In genomic region chr10:128912791-128913190, GRCm38 (mm10) we compare ENCODE assay signal across 12 mouse cellular contexts. TPM values are rescaled to one million over a fixed set of nuclear protein-coding genes. Genes with fewer than 3 reads are reported as not detected.
A peak's percentile ranks its signal among the peaks of the same experiment; 100 is the strongest.
DNase-seq lines count a peak whose midpoint lies in the region; ATAC-seq lines count a peak whose summit lies in the region.
"Had no signal": no experiment of that assay in that cellular context is flagged by ENCODE, and none has a peak within 500 bp of the region (broad histone marks: within the 10 kb centered on the region; RNA-seq: fewer than 3 reads in every experiment).

No protein-coding gene starts in this region.

- H3K36me3 ChIP-seq in lung, embryonic 15.5 days: peaks cover 48% of the 10 kb centered on the region
- peaks cover 58% of the 10 kb centered on the region for H3K36me3 ChIP-seq in embryonic facial prominence, embryonic 14.5 days (ENCODE audit: control insufficient read depth, insufficient read depth, low read length)
- peaks cover 6% of the 10 kb centered on the region; the same call in 1 of the 2 replicates for H3K36me3 ChIP-seq in neural tube, embryonic 15.5 days
- H3K36me3 ChIP-seq: midbrain, embryonic 15.5 days had no signal

- ATAC-seq in lung, embryonic 15.5 days (ENCODE audit: borderline replicate concordance, extremely low read depth, low FRiP score, low TSS enrichment): no peak
- ATAC-seq in embryonic facial prominence, embryonic 14.5 days (ENCODE audit: low read depth): no peak
- no peak for ATAC-seq in neural tube, embryonic 15.5 days (ENCODE audit: low FRiP score)

- no peaks in the 10 kb centered on the region for H3K9me3 ChIP-seq in lung, embryonic 15.5 days
- no peaks in the 10 kb centered on the region for H3K9me3 ChIP-seq in embryonic facial prominence, embryonic 14.5 days (ENCODE audit: control insufficient read depth, low read length)
- no peaks in the 10 kb centered on the region for H3K9me3 ChIP-seq in neural tube, embryonic 15.5 days (replicated peaks)
- H3K9me3 ChIP-seq: G1E; midbrain, embryonic 15.5 days; neural tube, embryonic 12.5 days had no signal

- no peak overlapping the region for H3K4me3 ChIP-seq in lung, embryonic 15.5 days
- no peak overlapping the region for H3K4me3 ChIP-seq in embryonic facial prominence, embryonic 14.5 days (ENCODE audit: low read depth, low read length)
- no peak overlapping the region for H3K4me3 ChIP-seq in neural tube, embryonic 15.5 days (replicated peaks)
- H3K4me3 ChIP-seq: layer of hippocampus, adult 2 months; midbrain, embryonic 15.5 days; neural tube, embryonic 12.5 days had no signal

- 74% methylated on average over 4 of the region's 4 CpGs for WGBS in lung, embryonic 15.5 days
- 89% methylated on average over 4 of the region's 4 CpGs for WGBS in embryonic facial prominence, embryonic 14.5 days
- 83% methylated on average over 4 of the region's 4 CpGs for WGBS in neural tube, embryonic 15.5 days

- peaks cover 31% of the 10 kb centered on the region for H3K4me1 ChIP-seq in lung, embryonic 15.5 days
- H3K4me1 ChIP-seq in embryonic facial prominence, embryonic 14.5 days (ENCODE audit: control insufficient read depth, insufficient read depth, low read length): peaks cover 10% of the 10 kb centered on the region
- peaks cover 28% of the 10 kb centered on the region for H3K4me1 ChIP-seq in neural tube, embryonic 15.5 days

- H3K9ac ChIP-seq in lung, embryonic 15.5 days: no peak overlapping the region
- 0 out of 2 replicates have a peak overlapping the region, but pooled peaks have one; percentile 3 for H3K9ac ChIP-seq in embryonic facial prominence, embryonic 14.5 days (ENCODE audit: low read depth, low read length)
- H3K9ac ChIP-seq in neural tube, embryonic 15.5 days (replicated peaks): no peak overlapping the region
- H3K9ac ChIP-seq: liver, embryonic 14.5 days; midbrain, embryonic 15.5 days; neural tube, embryonic 12.5 days had no signal

- H3K27ac ChIP-seq in lung, embryonic 15.5 days: 0 out of 2 replicates have a peak overlapping the region, but pooled peaks have one; percentile 30
- H3K27ac ChIP-seq in embryonic facial prominence, embryonic 14.5 days (replicated peaks; ENCODE audit: low read depth, low read length): peak overlapping the region; percentile 16
- peak overlapping the region; percentile 45; the same call in 1 of the 2 replicates for H3K27ac ChIP-seq in neural tube, embryonic 15.5 days (replicated peaks)
- H3K27ac ChIP-seq: layer of hippocampus, adult 2 months; liver, embryonic 14.5 days; midbrain, embryonic 15.5 days; neural tube, embryonic 12.5 days had no signal

- DNase-seq in heart, adult 11 months: peak; percentile 83
- DNase-seq in heart, adult 9 months (ENCODE audit: low spot score in 2 of 2): no peak
- DNase-seq in lung, postnatal 36 days: no peak
- no peak for DNase-seq in embryonic facial prominence, embryonic 14.5 days (ENCODE audit: low spot score)
- DNase-seq in cerebellum, postnatal 14 days: no peak

- H3K27me3 ChIP-seq in lung, embryonic 15.5 days: no peaks in the 10 kb centered on the region
- no peaks in the 10 kb centered on the region for H3K27me3 ChIP-seq in embryonic facial prominence, embryonic 14.5 days (replicated peaks; ENCODE audit: control insufficient read depth, insufficient read depth, low read length)
- no peaks in the 10 kb centered on the region for H3K27me3 ChIP-seq in neural tube, embryonic 15.5 days (replicated peaks)
- H3K27me3 ChIP-seq: midbrain, embryonic 15.5 days; neural tube, embryonic 12.5 days had no signal

- H3K4me2 ChIP-seq in lung, embryonic 15.5 days: no peak overlapping the region
- H3K4me2 ChIP-seq in embryonic facial prominence, embryonic 14.5 days (ENCODE audit: low read depth, low read length): peak overlapping the region; percentile 16
- no peak overlapping the region; the same call in 1 of the 2 replicates for H3K4me2 ChIP-seq in neural tube, embryonic 15.5 days
- H3K4me2 ChIP-seq: midbrain, embryonic 15.5 days; neural tube, embryonic 12.5 days had no signal

RNA-seq across cellular contexts. Expression of gene Rdh5, which starts 9.9 kb away (rescaled TPM):
- 12.5 and 17.3 TPM in 2 replicates for polyA plus RNA-seq in lung, embryonic 15.5 days (2015; fragmentation: Nextera tagmentation; extraction: Ambion mirVana)
- polyA plus RNA-seq in embryonic facial prominence, embryonic 14.5 days (2014; fragmentation: Nextera tagmentation; extraction: Ambion mirVana): 15.5 and 16.0 TPM in 2 replicates
- polyA plus RNA-seq in neural tube, embryonic 15.5 days (2015; fragmentation: Nextera tagmentation; extraction: Ambion mirVana): 15.7 and 19.8 TPM in 2 replicates

RNA-seq across cellular contexts. Expression of gene Bloc1s1, which starts 11.0 kb away (rescaled TPM):
- polyA plus RNA-seq in lung, embryonic 15.5 days (2015; fragmentation: Nextera tagmentation; extraction: Ambion mirVana): 186 and 195 TPM in 2 replicates
- polyA plus RNA-seq in embryonic facial prominence, embryonic 14.5 days (2014; fragmentation: Nextera tagmentation; extraction: Ambion mirVana): 242 and 248 TPM in 2 replicates
- 248 and 265 TPM in 2 replicates for polyA plus RNA-seq in neural tube, embryonic 15.5 days (2015; fragmentation: Nextera tagmentation; extraction: Ambion mirVana)

RNA-seq across cellular contexts. Expression of gene Cd63, which starts 12.0 kb away (rescaled TPM):
- polyA plus RNA-seq in lung, embryonic 15.5 days (2015; fragmentation: Nextera tagmentation; extraction: Ambion mirVana): 552 and 585 TPM in 2 replicates
- polyA plus RNA-seq in embryonic facial prominence, embryonic 14.5 days (2014; fragmentation: Nextera tagmentation; extraction: Ambion mirVana): 916 and 959 TPM in 2 replicates
- polyA plus RNA-seq in neural tube, embryonic 15.5 days (2015; fragmentation: Nextera tagmentation; extraction: Ambion mirVana): 254 and 295 TPM in 2 replicates

RNA-seq across cellular contexts. Expression of gene Itga7, which starts 20.8 kb away (rescaled TPM):
- polyA plus RNA-seq in lung, embryonic 15.5 days (2015; fragmentation: Nextera tagmentation; extraction: Ambion mirVana): 5.0 TPM in 2 replicates
- polyA plus RNA-seq in embryonic facial prominence, embryonic 14.5 days (2014; fragmentation: Nextera tagmentation; extraction: Ambion mirVana): 23.5 and 30.2 TPM in 2 replicates
- 7.2 and 8.8 TPM in 2 replicates for polyA plus RNA-seq in neural tube, embryonic 15.5 days (2015; fragmentation: Nextera tagmentation; extraction: Ambion mirVana)

RNA-seq across cellular contexts. Expression of gene Gdf11, which starts 21.3 kb away (rescaled TPM):
- 3.7 and 4.8 TPM in 2 replicates for polyA plus RNA-seq in lung, embryonic 15.5 days (2015; fragmentation: Nextera tagmentation; extraction: Ambion mirVana)
- 4.7 and 5.0 TPM in 2 replicates for polyA plus RNA-seq in embryonic facial prominence, embryonic 14.5 days (2014; fragmentation: Nextera tagmentation; extraction: Ambion mirVana)
- polyA plus RNA-seq in neural tube, embryonic 15.5 days (2015; fragmentation: Nextera tagmentation; extraction: Ambion mirVana): 6.8 and 9.0 TPM in 2 replicates
